Mouse (Mus musculus) neural tube, embryonic 11.5 days (tissue): ENCODE measurements around the gene Gm19426. TPM values are rescaled to one million over a fixed set of nuclear protein-coding genes. Genes with fewer than 3 reads are reported as not detected.

ENCODE experiments used
- ATAC-seq: fragments of 200-750 bp; cut with Nextera tagmentation; 2 replicates; pipeline ENCODE4 v1.8.0; 2017; ENCODE audit warnings: moderate number of reproducible peaks, mild to moderate bottlenecking, moderate TSS enrichment, moderate library complexity; ENCODE audit not compliant: insufficient read depth, low FRiP score, low TSS enrichment
- DNase-seq: peaks from one replicate; pipeline ENCODE4 v3.0.0-alpha.2; 2015; ENCODE audit warnings: low spot score
- H3K27ac ChIP-seq: fragments of 300-500 bp; sonication (generic); 2 replicates; pipeline ENCODE4 v1.5.1; 2014; ENCODE audit warnings: low read depth, mild to moderate bottlenecking, low read length
- H3K27me3 ChIP-seq: fragments of 300-500 bp; sonication (generic); 2 replicates; pipeline ENCODE4 v1.6.1; 2014; ENCODE audit warnings: mild to moderate bottlenecking, low read length, mixed read lengths; ENCODE audit not compliant: control insufficient read depth, insufficient read depth
- H3K36me3 ChIP-seq: fragments of 300-500 bp; sonication (generic); 2 replicates; pipeline ENCODE4 v1.6.1; 2014; ENCODE audit warnings: mild to moderate bottlenecking, low read length, moderate library complexity, mixed read lengths; ENCODE audit not compliant: control insufficient read depth, insufficient read depth
- H3K4me1 ChIP-seq: fragments of 300-500 bp; sonication (generic); 2 replicates; pipeline ENCODE4 v1.6.1; 2014; ENCODE audit warnings: low read length, mixed read lengths; ENCODE audit not compliant: control insufficient read depth, insufficient read depth
- H3K4me2 ChIP-seq: fragments of 300-500 bp; sonication (generic); 2 replicates; pipeline ENCODE4 v1.6.1; 2014; ENCODE audit warnings: low read depth, mild to moderate bottlenecking, moderate library complexity
- H3K4me3 ChIP-seq: fragments of 300-500 bp; sonication (generic); 2 replicates; pipeline ENCODE4 v1.5.1; 2014; ENCODE audit warnings: low read depth, low read length
- H3K9ac ChIP-seq: fragments of 300-500 bp; sonication (generic); 2 replicates; pipeline ENCODE4 v1.6.1; 2014; ENCODE audit warnings: mild to moderate bottlenecking, low read length
- H3K9me3 ChIP-seq: fragments of 300-500 bp; sonication (generic); 2 replicates; pipeline ENCODE4 v1.6.1; 2016; ENCODE audit warnings: low read length; ENCODE audit not compliant: control insufficient read depth
- whole genome bisulfite sequencing: fragments of 180-500 bp; shearing (Covaris S2); extraction: QIAGEN DNeasy Blood & Tissue Kit; methylation state at CpG from one replicate; pipeline ENCODE4 v1.1.7; 2014; 5-methylcytosine and 5-hydroxymethylcytosine counted together
- polyA plus RNA-seq: library from polyadenylated mRNA; unstranded; fragments of >200 nt; fragmentation: Nextera tagmentation; extraction: Ambion mirVana; gene quantifications from 2 replicates; pipeline ENCODE4 v1.2.1, GENCODE M21; 2014

The Gm19426 gene
- polyA plus RNA-seq, 1 experiment from 2014 or later: 4.5 TPM

DNA sequence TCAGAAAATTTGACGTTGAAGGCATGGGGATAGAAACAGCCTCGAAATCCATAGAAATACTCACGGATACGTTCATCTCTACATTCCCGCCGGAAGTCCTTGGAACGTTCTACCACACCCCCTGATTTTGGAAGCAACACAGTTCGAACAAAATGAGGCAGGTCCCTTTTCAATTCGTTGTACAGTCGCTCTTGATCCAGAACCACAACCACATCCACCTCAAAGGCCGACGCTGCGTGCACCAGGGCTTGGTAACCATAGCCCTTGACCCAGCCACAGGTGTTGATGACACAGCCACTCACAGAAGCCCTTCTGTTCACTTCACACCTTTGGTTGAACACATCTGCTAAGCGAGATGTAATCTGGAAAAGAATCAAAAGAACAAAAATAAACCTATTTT is 19.6 kb downstream of the Gm19426 start:
- DNase-seq: no peak

DNA sequence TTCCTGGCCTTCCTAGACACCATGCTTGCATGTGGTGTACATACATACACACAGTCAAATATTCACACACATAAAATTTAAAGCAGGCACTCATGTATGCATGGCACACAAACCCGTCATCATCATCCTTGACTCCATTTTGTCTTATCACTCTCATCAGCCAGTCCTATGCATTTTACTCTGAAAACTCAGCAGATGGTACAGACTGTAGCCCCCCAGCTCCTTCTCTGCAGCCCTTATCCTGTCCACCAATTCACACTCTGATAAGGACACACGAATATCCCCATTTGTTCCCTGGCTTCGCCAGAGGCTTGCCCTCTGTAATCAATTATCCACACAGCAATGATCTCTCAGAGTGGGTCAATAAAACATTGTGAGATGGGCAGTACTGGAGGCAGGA is 22.3 kb downstream of the Gm19426 start:
- Histone ChIP-seq H3K27me3 (no peaks in the 10 kb centered on the region), H3K9ac (no peak overlapping the region), H3K9me3 (no peaks in the 10 kb centered on the region), H3K4me2 (no peak overlapping the region), H3K4me1 (peaks cover 4% of the 10 kb centered on the region; the same call in 1 of the 2 replicates), H3K4me3 (no peak overlapping the region), H3K27ac (no peak overlapping the region), H3K36me3 (peaks cover 2% of the 10 kb centered on the region; the same call in 1 of the 2 replicates)
- 69% methylated on average over 3 of the region's 3 CpGs for WGBS
- DNase-seq: no peak
- ATAC-seq: no peak

More for the DNA sequence above, 19.6 kb downstream of the Gm19426 start:
- Histone ChIP-seq H3K9ac (no peak overlapping the region), H3K4me2 (no peak overlapping the region), H3K27ac (no peak overlapping the region), H3K4me1 (no peaks in the 10 kb centered on the region), H3K36me3 (peaks cover 2% of the 10 kb centered on the region; the same call in 1 of the 2 replicates), H3K4me3 (no peak overlapping the region), H3K27me3 (no peaks in the 10 kb centered on the region), H3K9me3 (no peaks in the 10 kb centered on the region)
- no peak for ATAC-seq
- whole genome bisulfite sequencing: 93% methylated on average over 14 of the region's 14 CpGs

DNA sequence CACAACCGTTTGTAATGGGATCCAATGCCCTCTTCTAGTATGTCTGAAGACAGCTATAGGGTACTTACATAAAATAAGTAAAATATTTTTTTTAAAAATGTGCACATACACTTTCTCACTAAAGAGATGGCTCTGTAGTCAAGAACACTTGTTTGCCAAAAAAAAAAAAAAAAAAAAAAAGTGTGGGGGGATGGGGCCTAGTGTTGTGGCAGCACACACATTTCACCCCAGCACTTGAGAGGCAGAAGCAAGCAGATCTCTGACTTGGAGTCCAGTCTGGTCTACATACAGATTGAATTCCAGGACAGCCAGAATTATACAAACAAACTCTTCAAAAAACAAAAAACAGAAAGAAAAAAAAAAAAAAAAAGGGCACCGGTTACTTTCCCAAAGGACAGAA is 22.7 kb downstream of the Gm19426 start:
- H3K4me3 ChIP-seq: no peak overlapping the region
- no peak overlapping the region for H3K4me2 ChIP-seq
- DNase-seq (no peak), ATAC-seq (no peak)
- H3K27me3 ChIP-seq: no peaks in the 10 kb centered on the region
- peaks cover 2% of the 10 kb centered on the region; the same call in 1 of the 2 replicates for H3K36me3 ChIP-seq
- no peaks in the 10 kb centered on the region for H3K9me3 ChIP-seq
- no peak overlapping the region for H3K27ac ChIP-seq
- 88% methylated on average over 2 of the region's 2 CpGs for WGBS
- H3K4me1 ChIP-seq: peaks cover 5% of the 10 kb centered on the region; the same call in 1 of the 2 replicates
- no peak overlapping the region for H3K9ac ChIP-seq

- Histone ChIP-seq H3K27me3 (no peaks in the 10 kb centered on the region), H3K27ac (no peak overlapping the region), H3K36me3 (no peaks in the 10 kb centered on the region), H3K9me3 (no peaks in the 10 kb centered on the region), H3K4me1 (peaks cover 14% of the 10 kb centered on the region), H3K4me3 (no peak overlapping the region), H3K4me2 (no peak overlapping the region), H3K9ac (no peak overlapping the region)
- ATAC-seq (no peak), DNase-seq (no peak)
- 93% methylated on average over 4 of the region's 4 CpGs for WGBS
These were observed 26.1 kb downstream of the Gm19426 start for GRCm38 (mm10) chr2:84717357-84717756.

GRCm38 (mm10) chr2:84716423-84717355 is 26.8 kb downstream of the Gm19426 start:
- Histone ChIP-seq H3K9ac (peak overlapping the region; percentile 86), H3K4me3 (peak overlapping the region; percentile 87), H3K9me3 (no peaks in the 10 kb centered on the region), H3K27me3 (no peaks in the 10 kb centered on the region), H3K27ac (peak overlapping the region; percentile 86; the same call in 1 of the 2 replicates), H3K4me2 (peak overlapping the region; percentile 81), H3K4me1 (peaks cover 14% of the 10 kb centered on the region), H3K36me3 (no peaks in the 10 kb centered on the region)
- 39% methylated on average over 9 of the region's 9 CpGs for WGBS
- ATAC-seq (no peak), DNase-seq (no peak)

DNA sequence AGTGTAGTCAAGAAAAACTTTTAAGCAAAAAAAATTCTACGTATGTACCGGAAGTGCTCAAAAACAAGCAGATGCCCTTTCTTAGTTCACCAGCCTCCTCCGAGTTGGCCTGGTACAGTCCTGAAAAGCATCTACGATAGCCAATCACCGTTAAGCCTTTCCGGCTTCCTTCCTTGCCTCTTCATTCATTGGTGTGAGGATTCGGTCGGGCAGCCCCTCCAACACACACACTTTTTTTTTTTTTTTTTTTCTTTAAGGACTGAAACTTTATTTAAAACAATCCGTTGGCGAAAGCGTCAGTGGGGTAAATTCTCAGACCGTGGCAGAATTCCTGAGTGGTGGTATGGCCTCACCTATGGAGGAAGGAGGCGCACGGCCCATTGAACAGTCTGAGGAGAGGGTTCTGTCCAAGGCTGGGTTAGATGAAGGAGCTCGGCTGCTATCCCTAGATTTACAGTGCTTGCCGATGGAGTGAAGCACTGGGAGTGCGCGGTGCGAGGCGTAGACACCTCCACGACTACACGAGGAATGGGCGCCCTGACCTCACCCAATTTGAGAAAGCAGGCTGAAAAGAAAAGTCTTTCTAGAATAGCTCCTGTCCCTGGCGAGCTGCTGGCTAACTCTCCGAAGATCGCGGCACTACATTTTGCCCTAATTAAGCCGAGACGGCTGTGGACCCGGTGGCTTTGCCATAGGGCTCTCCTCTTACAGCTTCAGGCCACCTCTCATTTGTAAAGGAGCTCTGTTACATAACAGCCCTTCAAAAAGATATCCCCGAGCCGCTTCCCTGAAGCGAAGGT is 27.7 kb downstream of the Gm19426 start:
- Histone ChIP-seq H3K27me3 (no peaks in the 10 kb centered on the region), H3K4me3 (peak overlapping the region; percentile 87), H3K4me1 (peaks cover 14% of the 10 kb centered on the region), H3K9ac (peak overlapping the region; percentile 86), H3K9me3 (no peaks in the 10 kb centered on the region), H3K36me3 (no peaks in the 10 kb centered on the region), H3K4me2 (peak overlapping the region; percentile 81), H3K27ac (peak overlapping the region; percentile 95)
- DNase-seq (peak; percentile 69), ATAC-seq (peak; percentile 94)
- under 1% methylated on average over 33 of the region's 33 CpGs for WGBS

GRCm38 (mm10) chr2:84714811-84715561 is 28.5 kb downstream of the Gm19426 start, which contains the start of gene Zdhhc5:
Gene Zdhhc5, minus strand, starts transcription at chr2:84715180.
- Histone ChIP-seq H3K27ac (peak within 1 kb of the TSS; percentile 95), H3K9me3 (no peaks in the 10 kb centered on the region), H3K4me3 (peak within 1 kb of the TSS; percentile 87), H3K36me3 (peaks cover 2% of the 10 kb centered on the region; the same call in 1 of the 2 replicates), H3K9ac (peak within 1 kb of the TSS; percentile 86), H3K27me3 (no peaks in the 10 kb centered on the region), H3K4me2 (peak within 1 kb of the TSS; percentile 81), H3K4me1 (peaks cover 14% of the 10 kb centered on the region)
- DNase-seq (peak; percentile 99), ATAC-seq (peak; percentile 96)
- WGBS: under 1% methylated on average over 90 of the region's 107 CpGs

GRCm38 (mm10) chr2:84714422-84714810 is 29.0 kb downstream of the Gm19426 start:
- Histone ChIP-seq H3K4me3 (peak overlapping the region; percentile 87), H3K27me3 (no peaks in the 10 kb centered on the region), H3K27ac (peak overlapping the region; percentile 95), H3K4me1 (peaks cover 14% of the 10 kb centered on the region), H3K36me3 (peaks cover 2% of the 10 kb centered on the region), H3K9me3 (no peaks in the 10 kb centered on the region), H3K9ac (peak overlapping the region; percentile 86), H3K4me2 (peak overlapping the region; percentile 81)
- no peak for DNase-seq
- WGBS: under 1% methylated on average over 21 of the region's 26 CpGs
- ATAC-seq: no peak; the same call in 1 of the 2 replicates
